Mouse (Mus musculus) CD4-positive, CD25-positive, alpha-beta regulatory T cell (primary cell): ENCODE measurements around the gene Btbd35f5. TPM values are rescaled to one million over a fixed set of nuclear protein-coding genes. Genes with fewer than 3 reads are reported as not detected.

Experiments used
- polyA plus RNA-seq: library from polyadenylated mRNA; unstranded; fragments of 100-300 nt; shearing (Covaris generic); gene quantifications from one replicate; pipeline ENCODE4 v1.2.1, GENCODE M21; 2017

The Btbd35f5 gene
- not detected for polyA plus RNA-seq

GRCm38 (mm10) chrX:32973597-32973996, at the start of gene Btbd35f5:
Btbd35f5 (plus strand) TSS chrX:32973897.

GRCm38 (mm10) chrX:32941468-32941867, 32.2 kb upstream of the Btbd35f5 start, which contains the start of gene Gm21789:
Gm21789 (plus strand) TSS chrX:32941768.

Other genes with a start within 250 kb of the Btbd35f5 start
- not detected for gene Btbd35f21, start 247.8 kb upstream of the Btbd35f5 start, polyA plus RNA-seq
- gene Btbd35f30, start 79.3 kb upstream of the Btbd35f5 start, polyA plus RNA-seq, result not detected
- gene Gm21789, start 32.1 kb upstream of the Btbd35f5 start, polyA plus RNA-seq, result not detected